Mouse (Mus musculus) adrenal gland, postnatal 4 days (tissue): ENCODE data around the gene Pqlc2. TPM values are rescaled to one million over a fixed set of nuclear protein-coding genes. Genes with fewer than 3 reads are reported as not detected.

ENCODE experiments used
- DNase-seq, 2 experiments: peaks; one replicate each; pipeline ENCODE4 v3.0.0; 2021 to 2022; ENCODE audit warnings: low spot score in 2 of 2, mixed read lengths in 2 of 2
- total RNA-seq, 2 experiments: library from RNA; stranded (reverse); gene quantifications; 2 replicates each; pipeline ENCODE4 v1.2.3; 2021

Pqlc2 gene
- total RNA-seq, 2 experiments from 2014 or later: 9.8 to 10.6 TPM

DNA sequence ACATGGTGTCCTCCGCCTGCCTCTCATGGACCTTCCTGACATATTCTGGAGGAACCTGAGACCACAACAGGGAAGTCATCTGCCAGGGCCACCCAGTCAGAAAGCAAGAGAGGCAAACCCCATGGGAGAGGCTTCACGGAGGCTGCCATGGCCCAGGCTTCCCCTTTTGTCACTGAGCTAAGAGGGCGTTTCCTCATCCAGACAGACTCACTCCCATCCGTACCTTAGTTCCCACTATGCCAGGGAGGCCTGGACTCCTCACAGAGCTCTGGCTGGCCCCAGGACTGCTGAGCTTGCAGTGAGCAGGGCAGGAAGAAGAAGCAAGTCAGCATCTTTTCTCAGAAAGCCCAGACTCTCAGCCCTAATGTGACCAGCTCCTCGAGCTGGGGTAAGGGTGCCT, 2.6 kb downstream of the Pqlc2 start:
- no peak for DNase-seq

DNA sequence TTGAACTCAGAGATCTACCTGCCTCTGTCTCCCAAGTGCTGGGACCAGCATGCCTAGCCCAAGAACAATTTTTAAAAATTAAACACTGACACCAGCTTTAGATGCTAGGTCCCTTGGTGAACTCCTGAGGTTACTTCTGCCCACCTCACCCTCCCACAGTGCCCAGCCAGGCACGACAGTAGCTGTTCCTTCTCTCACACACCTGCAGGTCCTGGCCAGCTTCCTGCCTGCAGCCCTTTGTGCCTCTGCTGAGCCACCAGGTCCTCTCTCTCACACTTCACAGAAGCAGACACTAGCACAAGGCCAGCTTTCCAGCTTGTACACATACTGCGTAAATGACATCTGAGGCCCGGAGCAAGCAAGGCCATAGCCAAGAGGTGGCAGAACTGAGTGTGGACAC, 5.0 kb downstream of the Pqlc2 start:
- DNase-seq: no peak

DNA sequence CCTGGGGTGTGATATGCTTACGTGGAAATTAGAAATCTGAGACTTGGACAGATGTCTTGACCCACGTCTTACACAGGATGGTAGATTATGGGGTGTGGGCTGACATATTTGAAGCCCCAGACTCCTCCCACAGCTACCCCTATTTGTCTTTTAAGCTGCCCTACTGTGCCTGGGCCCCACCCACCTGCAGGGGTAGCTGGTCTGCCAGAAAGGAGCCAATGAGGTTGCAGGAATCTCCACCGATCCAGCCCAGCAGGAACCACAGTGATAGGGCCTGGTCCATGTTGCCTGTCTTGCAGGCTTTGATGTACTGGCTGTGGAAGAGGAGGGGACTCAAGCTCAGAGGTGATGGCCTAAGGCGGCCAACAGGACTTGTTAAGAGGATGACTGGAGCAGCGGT, 8.3 kb downstream of the Pqlc2 start:
- DNase-seq: no peak

DNA sequence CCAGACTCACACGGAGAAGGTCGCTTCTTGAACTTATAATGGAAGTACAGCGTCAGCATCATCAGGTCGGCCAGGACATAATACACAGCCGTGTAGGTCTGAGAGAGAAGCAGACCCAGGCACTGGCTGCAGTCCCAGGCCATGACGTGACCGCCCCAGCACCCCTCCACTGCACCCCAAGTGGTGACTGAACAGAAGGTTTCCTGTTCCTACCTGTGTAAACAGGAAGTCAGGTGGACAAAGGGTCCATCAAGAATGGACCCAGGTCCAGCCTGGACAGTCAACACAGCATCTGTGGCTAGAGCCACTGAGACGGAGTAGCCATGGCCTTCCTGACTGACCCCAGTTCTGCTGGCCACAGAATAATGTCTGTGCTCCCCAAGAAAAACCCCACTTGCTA, 8.7 kb downstream of the Pqlc2 start:
- no peak for DNase-seq

DNA sequence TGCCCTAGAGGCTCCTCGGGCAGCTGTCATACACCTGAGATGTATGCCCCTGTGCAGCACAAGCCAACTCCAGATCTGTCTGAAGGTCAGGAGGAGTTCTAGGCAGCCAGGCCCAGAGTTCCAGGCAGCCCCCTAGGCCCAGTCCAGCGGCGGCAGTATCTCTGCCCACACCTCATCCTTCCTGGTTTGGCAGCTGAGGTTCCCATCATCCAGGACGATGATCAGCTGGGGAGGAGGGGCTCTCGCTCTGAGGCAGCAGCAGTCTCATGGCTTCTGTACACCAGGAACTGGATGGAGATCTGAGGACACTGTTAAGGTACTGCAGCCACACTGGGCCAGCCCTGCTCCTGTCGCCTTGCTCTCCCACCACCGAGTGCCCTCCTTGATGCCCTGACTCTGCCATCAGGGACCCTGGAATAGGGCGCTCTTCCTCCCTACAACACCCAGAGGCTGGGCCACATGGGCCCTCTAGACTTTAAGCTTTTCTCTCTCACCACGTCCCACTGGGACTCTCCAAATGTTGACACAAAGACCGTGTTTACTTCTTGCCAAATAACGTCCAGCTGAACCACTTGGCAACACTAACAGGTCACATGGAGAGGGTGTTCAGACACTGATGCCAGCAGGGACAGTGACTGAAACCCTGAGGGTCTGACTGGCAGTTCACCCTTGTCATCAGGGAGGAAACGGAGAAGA, 11.7 kb downstream of the Pqlc2 start:
- no peak for DNase-seq

DNA sequence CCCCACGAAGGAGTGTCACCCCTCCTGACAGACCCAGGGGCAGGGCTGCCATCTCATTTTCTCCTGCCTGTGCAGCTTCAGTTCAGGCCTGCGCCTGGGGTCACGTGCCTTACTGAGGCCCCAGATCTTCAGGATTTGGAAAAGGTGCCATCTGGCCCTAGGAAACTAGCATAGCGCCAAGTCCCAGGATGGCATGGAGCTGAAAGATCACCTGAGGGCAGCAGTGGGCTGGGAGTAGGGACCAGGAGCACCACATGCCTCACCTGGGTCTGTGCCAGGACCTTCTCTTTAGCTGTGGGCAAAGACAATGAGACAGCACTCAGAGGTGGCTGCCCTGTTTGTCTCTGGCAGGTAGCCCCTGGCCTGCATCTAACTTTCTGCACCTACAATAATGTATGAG, 12.9 kb downstream of the Pqlc2 start:
- no peak for DNase-seq

DNA sequence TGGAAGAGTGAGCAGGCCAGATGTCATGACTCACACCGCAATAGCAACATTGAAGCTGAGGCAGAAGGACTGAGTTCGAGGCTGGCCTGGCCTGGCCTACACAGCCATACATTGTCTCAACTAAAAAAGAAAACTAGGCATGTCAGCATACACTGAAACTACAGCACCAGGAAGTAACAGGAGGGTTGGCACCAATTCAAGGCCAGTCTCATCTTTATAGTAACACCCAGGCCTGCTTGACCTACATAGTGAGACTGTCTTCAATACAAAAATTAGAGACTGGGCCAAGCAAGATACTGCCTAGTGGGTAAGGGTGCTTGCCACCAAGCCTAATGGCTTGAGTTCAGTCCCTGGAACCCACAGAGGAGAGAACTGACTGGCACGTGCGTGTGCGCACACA, 18.5 kb downstream of the Pqlc2 start:
- DNase-seq: no peak

DNA sequence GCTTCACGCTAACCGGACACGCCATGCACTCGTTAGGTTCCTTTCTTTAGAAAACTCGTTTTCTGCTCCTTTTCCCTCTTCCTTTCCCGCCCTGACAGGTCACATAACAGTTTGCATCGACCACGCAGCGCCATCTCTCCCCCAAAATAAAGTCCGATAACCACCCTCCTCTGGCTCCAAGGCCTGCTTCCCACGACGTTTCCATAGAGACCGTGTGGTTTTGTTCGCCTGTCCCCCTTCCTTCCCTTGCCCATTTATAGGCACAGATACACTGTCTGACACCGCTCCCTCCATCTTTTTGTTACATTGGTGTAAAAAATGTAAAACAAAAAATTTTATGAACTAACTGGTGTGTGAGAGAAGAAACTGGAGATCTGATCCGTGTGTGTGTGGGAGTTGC, 19.4 kb downstream of the Pqlc2 start:
- no peak for DNase-seq

DNA sequence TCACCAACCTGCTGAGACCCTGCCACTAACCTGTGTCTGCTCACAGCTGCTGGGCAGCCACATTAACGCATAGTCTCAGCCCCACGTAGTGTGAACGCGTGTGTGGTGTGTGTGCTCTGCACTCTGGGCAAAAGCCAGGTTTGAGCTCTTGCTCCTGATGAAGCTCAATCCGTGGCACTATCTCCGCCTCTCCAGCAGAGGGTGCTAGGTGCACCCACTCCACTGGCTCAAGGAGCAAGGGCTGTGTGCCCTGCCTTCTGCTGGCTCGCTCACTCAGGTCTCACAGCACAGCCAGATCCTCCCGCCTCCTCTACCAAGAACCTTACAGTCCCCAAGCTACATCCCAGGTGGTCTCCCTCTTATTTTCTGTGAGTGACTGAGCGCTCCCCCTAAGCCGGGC, 21.5 kb downstream of the Pqlc2 start:
- DNase-seq: no peak

DNA sequence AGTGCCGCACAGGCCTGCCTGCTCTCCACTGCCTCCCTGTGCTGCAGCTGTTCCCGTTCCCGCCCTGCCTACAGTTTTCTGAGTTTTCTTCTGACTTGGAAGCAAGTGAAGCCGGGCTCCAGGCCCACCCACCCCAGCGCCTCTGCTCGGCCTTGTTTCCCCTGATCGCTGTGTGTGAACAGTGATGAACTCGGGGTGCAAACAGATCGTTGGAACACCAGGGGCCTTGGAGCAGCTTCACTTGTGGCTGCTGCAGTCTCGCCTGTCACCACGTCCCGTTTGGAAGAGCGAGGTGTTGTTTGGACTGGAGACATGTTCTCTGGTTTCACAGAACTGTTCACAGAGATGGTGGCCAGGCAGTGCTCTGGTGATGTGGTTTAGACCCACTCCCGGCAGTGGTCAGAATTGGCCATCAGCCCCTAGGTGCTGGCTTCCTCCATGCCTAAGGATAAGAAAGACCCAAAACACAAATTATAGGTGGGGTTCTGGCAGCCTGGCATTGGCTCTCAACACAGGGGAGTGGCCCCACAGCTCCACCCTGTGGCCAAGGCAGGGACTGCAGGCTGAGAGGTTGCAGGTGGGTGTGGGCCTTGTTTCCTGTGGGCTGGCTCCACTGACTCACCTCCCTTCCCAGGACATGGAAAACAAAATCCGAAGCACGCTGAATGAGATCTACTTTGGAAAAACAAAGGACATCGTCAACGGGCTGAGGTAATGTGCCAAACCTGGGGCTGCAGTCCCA, 23.2 kb downstream of the Pqlc2 start:
- peak; percentile 78 for DNase-seq

DNA sequence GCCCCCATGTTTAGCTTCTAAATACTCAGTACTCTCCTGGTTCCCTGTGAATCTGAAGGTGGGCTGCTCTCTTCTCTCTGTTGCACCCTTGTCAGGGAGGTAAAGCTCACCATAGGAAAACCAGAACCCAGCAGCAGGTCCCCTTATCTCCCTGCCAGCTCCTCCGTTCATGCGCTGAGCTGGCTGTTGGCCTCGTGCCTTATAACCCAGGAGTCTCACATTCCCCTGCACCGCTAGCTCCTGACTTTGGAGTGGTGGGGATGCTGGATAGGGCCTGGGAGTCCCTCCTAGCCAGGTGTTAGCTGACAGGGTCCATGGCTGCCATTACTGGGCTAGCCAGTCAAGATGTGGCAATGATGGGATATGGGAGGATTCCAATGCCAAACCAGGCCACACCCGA, 24.3 kb downstream of the Pqlc2 start:
- DNase-seq: no peak

DNA sequence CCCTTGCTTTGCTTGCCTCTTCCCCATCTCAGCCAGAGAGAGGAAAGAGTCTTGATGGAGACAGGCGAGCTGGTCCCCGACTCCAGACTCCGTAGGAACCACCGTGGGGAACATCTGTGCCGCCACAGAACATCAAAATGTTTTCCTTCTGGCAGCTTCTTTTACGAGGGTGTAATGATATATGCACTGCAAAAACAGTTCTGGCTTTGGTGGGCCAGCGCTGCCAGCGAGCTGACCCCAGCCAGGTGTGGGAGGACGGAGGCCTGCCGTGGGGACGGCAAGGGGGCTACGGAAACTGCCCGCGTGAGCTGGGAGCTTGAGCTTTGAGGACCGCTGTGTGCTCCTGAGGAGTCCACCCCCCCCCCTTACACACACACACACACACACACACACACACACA, 25.6 kb downstream of the Pqlc2 start:
- DNase-seq: no peak

DNA sequence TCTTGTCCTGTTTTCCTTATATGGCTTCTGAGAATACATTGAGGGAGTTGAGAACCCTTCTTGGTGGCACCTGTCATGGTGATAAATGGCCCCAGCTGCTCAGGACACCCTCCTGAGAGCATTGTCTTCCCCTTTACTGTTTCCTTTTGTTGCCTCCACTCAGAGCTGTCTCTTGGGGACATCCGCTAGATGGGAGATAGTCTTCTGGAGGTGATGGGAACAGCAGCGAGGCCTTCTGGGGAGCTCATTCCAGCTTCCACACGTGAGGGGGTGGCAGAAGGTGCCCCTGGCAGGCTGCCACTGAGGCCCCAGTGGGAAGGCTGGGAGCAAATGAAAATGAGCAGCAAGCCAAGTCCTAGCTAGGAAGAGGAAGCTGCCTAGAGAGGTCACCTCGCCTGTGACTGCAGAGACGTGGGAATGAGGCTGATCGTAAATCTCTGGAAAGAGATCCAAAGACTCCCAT, 27.5 kb downstream of the Pqlc2 start:
- DNase-seq: no peak

DNA sequence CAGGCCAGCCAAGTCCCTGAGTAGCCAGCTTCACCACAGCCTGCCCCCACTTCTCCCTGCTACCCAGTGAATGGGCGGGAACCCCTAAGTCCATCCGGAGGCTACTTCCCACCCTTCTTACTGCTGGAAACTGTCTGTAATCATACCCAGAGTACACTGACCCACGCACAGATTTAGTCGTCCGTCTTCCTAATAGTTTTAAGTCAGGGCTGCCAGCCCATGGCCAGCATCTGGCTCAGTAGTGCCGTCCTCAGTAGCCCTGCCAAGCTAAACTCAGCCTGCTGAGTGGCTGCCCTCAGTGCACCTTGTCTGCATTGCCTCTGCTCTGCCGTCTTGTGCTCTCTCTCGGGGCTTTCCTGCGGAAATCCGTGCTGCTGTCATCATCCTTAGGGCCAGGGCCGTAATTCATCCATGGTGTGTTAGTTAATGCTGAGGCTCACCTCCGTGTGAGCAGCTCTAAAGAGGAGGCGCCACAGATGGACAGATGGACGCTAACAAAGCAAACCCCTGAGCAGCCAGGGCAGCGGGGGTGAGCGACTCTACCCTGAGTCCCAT, 28.6 kb downstream of the Pqlc2 start:
- DNase-seq: no peak

DNA sequence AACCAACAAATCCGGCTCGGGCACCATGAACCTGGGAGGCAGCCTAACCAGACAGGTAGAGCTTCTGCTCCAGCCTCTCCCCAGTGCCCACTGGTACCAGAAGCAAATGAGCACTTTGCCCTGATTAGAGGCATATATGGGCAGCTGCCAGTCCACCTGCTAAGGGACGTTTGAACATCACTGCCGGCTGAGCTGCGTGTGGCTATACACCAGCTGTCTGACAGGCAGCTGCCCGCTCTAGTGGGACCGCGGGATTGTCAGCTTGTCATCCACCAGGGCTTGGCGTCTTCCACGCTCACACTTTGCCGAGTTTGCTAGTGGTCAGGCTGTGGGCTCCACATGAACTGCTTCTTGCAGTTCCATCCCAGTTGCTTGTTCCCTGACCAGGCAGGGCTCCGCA, 30.0 kb downstream of the Pqlc2 start:
- DNase-seq: no peak

DNA sequence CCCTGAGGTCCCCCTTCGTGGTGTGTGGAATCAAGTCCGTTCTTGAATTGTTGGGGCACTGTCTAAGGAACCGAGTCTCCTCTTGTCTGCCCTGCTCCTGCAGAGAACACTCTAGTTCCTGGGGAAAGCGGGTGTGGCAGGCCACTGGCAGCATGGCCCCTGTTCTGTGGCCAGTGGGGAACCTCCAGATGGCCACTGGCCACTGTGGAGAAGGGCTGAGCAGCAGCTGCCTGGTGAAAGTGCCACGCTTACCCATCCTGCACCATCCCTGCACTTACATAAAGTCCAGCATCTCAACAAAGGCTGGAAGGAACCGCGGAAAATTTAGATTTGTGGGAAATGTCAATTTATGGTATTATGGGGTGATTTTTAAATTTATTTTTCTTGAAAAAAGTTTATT, 34.1 kb downstream of the Pqlc2 start:
- no peak for DNase-seq

DNA sequence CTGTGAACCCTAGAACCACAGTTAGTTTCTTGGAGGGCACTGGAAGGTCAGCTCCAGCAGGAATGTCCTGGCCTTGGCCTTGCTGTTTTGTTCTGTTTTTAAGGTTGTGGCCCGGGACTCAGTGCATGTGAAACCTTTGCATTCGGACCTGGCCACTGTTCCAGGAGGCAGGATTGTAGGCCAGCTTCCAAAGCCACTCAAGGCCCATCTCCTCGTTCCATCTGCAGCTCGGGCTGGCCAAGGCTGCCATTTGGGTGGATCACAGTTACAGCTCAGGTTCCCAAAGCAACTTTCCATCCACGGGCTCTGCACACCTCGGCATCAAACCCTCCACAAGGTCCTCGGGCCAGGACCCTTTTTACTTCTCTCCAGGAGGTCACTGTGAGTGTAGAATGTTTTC, 35.9 kb downstream of the Pqlc2 start:
- no peak for DNase-seq

DNA sequence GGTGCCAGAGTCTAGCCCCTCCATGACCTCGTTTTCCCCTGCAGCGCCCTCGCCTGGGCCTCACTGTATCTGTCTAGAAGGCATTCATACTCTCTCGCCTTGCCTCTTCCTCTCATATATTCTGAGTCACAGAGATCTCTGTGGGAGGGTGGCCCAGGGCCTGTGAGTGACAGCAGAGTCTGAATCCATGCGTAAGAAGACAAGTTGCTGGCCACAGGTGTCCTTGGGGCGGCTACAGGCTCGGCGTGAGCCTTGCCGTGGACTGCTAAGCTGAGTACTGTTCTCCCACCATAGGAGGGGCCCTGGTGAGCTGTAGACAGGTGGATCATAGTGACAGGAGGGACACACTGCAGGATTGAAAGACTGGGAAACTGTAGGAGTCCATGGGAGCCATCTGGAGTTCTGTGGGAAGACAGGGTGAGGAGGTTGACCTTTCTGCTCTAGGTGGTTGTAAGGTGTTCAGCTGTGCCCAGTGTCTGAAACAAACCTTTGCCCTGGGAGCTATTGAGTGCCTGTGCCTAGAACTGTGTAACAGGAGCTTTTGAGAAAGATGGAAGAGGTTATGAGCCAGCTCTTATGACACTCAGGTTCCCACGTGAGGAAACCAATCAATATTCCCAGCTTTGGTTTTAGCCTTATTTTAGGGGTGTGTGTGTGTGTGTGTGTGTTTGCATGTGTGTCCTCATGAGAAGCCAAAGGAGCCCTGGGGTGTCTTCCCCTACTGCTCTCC, 37.4 kb downstream of the Pqlc2 start:
- DNase-seq: no peak

DNA sequence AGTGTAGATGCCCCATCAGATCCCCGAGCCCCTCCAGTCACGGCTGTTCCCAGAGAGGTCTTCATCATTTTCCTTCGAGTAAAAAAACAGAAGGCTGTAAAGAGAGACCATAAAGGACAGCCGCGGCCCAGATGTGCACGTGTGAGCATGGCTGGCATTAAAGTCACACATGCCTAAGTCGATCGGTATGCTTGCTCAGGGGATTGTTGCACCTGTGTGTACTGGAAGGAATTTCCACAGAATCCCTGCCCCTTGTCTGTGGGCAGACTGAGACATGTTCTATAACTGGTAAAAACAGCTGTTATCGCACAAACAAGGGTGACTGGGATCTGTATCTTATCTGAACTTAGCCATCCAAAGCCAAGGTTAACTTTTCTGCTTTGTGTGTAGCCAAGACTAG, 38.9 kb downstream of the Pqlc2 start:
- no peak for DNase-seq

DNA sequence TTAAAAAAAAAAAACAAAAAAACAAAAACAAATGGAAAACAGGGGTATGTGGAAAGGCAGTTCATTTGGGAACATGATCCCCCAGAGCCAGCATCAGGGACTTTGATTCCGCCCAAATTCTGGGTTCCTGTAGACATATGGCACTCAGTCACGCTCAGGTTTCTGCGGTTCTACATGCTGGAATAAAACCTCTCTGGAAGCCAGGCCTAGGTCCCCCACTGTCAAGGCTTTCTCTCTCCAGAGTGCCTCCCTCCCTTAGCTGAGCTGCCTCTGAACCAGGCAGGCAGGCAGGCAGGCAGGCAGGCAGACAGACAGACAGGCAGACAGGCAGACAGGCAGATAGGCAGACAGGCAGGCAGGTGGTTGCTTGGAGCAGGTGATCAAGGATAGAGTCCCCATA, 40.3 kb downstream of the Pqlc2 start:
- DNase-seq: no peak

DNA sequence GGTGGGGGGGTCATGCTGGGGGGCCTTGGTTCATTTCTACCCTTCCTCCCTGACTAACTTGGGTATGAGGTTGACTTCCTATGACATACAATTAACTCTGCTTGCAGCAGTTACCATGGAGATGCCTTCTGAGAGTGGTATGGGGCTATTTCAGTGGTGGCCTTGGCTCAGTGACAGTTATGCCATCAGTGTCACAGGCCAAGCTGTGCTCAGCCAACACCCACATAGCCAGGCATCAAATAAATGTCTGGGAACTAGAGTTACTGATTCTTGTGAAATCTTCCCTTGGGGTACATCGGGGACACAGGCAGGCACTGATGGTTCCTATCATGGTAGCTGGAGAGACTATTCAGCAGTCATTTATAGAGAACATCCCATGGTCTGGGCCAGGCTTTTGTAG, 42.3 kb downstream of the Pqlc2 start:
- DNase-seq: no peak

DNA sequence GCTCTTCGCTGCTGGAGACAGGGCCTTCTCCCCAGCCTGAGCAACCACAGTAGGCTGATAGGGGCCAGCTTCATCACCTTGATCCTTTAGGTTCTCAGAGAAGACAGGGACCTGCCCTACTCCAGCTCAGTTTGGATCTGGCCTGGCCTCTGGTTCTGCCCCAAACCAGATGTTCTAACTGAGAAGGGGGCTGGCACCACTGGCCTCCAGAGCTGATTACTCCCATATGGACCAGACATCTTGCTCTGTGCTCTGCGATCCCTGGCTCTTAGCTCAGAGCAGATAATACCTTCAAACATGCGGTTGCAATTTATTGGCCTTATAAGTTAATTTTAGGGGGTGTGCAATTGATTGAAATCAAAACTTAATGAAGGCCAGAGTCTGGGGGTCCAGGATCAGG, 43.2 kb downstream of the Pqlc2 start:
- no peak for DNase-seq
